Mouse (Mus musculus): Measurements from ENCODE around the gene Hs2st1.

DNA sequence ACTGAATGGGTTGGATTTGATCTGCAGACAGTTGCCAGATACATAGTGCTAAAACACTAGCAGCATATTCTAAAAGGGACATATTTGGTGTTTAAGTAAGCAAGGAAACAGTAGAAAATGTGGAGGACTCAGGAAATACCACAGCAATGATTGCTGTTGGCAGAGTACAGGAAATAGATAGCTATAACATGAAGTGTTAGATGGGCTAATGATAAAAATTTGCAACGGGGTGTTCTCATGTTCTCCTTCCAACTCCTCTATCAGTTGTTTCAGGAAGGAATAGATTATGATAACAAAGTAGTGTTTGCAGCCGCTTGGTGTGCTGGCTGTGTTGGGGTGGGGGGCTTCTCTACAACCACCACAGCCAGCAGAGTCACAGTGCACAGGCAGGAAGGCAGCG, 11.9 kb upstream of the Hs2st1 start:
- TF ChIP-seq POLR2A (IDR thresholded peaks at IDR 0.05; ENCODE audit: control insufficient read depth, extremely low read depth, insufficient read depth, low read length, poor library complexity) = no peak
- no peak for TF ChIP-seq CTCF (IDR thresholded peaks at IDR 0.05; ENCODE audit: borderline replicate concordance, control insufficient read depth, extremely low read depth, insufficient read depth, low read length, poor library complexity)
